In the genomic region with DNA sequence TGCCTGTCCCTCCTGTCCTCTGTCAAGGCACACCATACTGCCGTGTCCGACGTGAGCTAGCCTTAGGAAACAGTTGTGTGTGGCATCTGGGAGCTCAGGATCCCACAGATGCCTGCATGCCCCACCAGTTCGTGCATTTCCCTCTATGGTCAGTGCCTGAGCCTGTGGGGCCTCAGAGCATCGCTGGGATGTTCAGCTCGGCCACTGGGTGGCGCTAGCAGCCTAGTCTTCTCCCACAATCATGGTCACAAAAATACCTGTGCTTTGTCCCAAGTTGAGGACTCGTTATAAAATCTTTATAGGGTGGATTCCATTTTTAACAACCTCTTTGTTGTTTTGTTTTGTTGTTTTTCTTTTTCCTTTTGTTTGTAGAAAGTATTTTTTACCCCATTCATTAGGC, we compare ENCODE assay signal across 8 mouse cellular contexts. TPM values are rescaled to one million over a fixed set of nuclear protein-coding genes. Genes with fewer than 3 reads are reported as not detected.
DNase-seq lines count a peak whose midpoint lies in the region; ATAC-seq and TF ChIP-seq lines count a peak whose summit lies in the region.

No protein-coding gene starts in this region.

- no peak overlapping the region for H3K4me3 ChIP-seq in gastrocnemius, adult 2 months

- no peak overlapping the region for H3K27ac ChIP-seq in gastrocnemius, adult 2 months

- intact Hi-C loops in gastrocnemius, adult 2 months (cut with DNase I) = loop anchor here (5.0 kb wide), 2 partner anchors 71 to 211 kb away; no protein-coding TSS in a partner anchor

- peak; percentile 65; a peak in 3 of 4 replicates for ATAC-seq in hematopoietic stem cell, adult 5-6 weeks (replicated peaks in 1 of 2; ENCODE audit: insufficient read depth in 1 of 2, low FRiP score in 2 of 2, low TSS enrichment in 1 of 2, low read depth in 1 of 2, poor library complexity in 2 of 2, severe bottlenecking in 2 of 2)

- DNase-seq in gastrocnemius, adult 2 months = peak; percentile 63
- DNase-seq in gastrocnemius, adult 8-10 months (ENCODE audit: low spot score in 2 of 2) = no peak
- DNase-seq in right cerebral cortex, adult 18-20 months = peak; percentile 34
- DNase-seq in right cerebral cortex, postnatal 36 days (ENCODE audit: low spot score in 2 of 2) = no peak
- DNase-seq in c-Kit-positive CD71-negative TER-119-negative erythroid progenitor cells, embryonic 14.5 days (ENCODE audit: low read depth) = peak; percentile 34
- peak; percentile 25 for DNase-seq in lung, postnatal 25 days (ENCODE audit: low spot score)
- peak; percentile 44 for DNase-seq in thymus, postnatal 36 days

- peak; percentile 95 for TF ChIP-seq CTCF in gastrocnemius, adult 2 months (IDR thresholded peaks at IDR 0.05)

RNA-seq across cellular contexts. Expression of gene Cck, which starts 37.0 kb away (rescaled TPM):
- not detected for total RNA-seq in gastrocnemius, adult 2 months (2021)
- total RNA-seq in gastrocnemius, adult 8-10 months (2022) = not detected
- not detected in 2 replicates for total RNA-seq in hematopoietic stem cell, adult 5-6 weeks (2017)

Comparison
In these comparisons a context has a peak if more than half of its experiments do, and no peak if none do; other contexts are left out.
1. DNase-seq: peak in gastrocnemius, adult 2 months (single experiment), right cerebral cortex, adult 18-20 months (single experiment), c-Kit-positive CD71-negative TER-119-negative erythroid progenitor cells, embryonic 14.5 days (single experiment), lung, postnatal 25 days (single experiment) and thymus, postnatal 36 days (2 of 2); none in gastrocnemius, adult 8-10 months (0 of 2) and right cerebral cortex, postnatal 36 days (0 of 2).